10 mouse cellular contexts compared by ENCODE assay signal in genomic region chr3:144558274-144558673, GRCm38 (mm10). TPM values are rescaled to one million over a fixed set of nuclear protein-coding genes. Genes with fewer than 3 reads are reported as not detected.
DNase-seq lines count a peak whose midpoint lies in the region; ATAC-seq and TF ChIP-seq lines count a peak whose summit lies in the region.
"Had no signal": no experiment of that assay in that cellular context is flagged by ENCODE, and none has a peak within 500 bp of the region (broad histone marks: within the 10 kb centered on the region; RNA-seq: fewer than 3 reads in every experiment).

No protein-coding gene starts in this region.

- no peaks in the 10 kb centered on the region for H3K36me3 ChIP-seq in heart, postnatal 0 days (replicated peaks; ENCODE audit: control insufficient read depth, insufficient read depth, low read length)
- no peaks in the 10 kb centered on the region for H3K36me3 ChIP-seq in neural tube, embryonic 11.5 days (ENCODE audit: control insufficient read depth, insufficient read depth, low read length)
- no peaks in the 10 kb centered on the region for H3K36me3 ChIP-seq in forebrain, embryonic 16.5 days (ENCODE audit: control insufficient read depth, insufficient read depth)
- H3K36me3 ChIP-seq: embryonic facial prominence, embryonic 12.5 days; hindbrain, embryonic 15.5 days had no signal

- H3K4me1 ChIP-seq in heart, postnatal 0 days (ENCODE audit: control insufficient read depth, insufficient read depth), result peaks cover 30% of the 10 kb centered on the region
- peaks cover 16% of the 10 kb centered on the region for H3K4me1 ChIP-seq in neural tube, embryonic 11.5 days (ENCODE audit: control insufficient read depth, insufficient read depth, low read length)
- peaks cover 27% of the 10 kb centered on the region for H3K4me1 ChIP-seq in forebrain, embryonic 16.5 days (replicated peaks; ENCODE audit: control insufficient read depth, insufficient read depth, low read length)

- ATAC-seq in heart, postnatal 0 days (ENCODE audit: insufficient read depth, low read depth), result no peak
- no peak for ATAC-seq in neural tube, embryonic 11.5 days (ENCODE audit: insufficient read depth, low FRiP score, low TSS enrichment)
- ATAC-seq in forebrain, embryonic 16.5 days, result peak; percentile 39
- ATAC-seq: lung, postnatal 0 days had no signal

- H3K27me3 ChIP-seq in heart, postnatal 0 days (ENCODE audit: control insufficient read depth, insufficient read depth, low read length), result no peaks in the 10 kb centered on the region
- H3K27me3 ChIP-seq in neural tube, embryonic 11.5 days (ENCODE audit: control insufficient read depth, insufficient read depth, low read length), result no peaks in the 10 kb centered on the region
- H3K27me3 ChIP-seq in forebrain, embryonic 16.5 days (replicated peaks; ENCODE audit: control insufficient read depth, insufficient read depth, low read length), result no peaks in the 10 kb centered on the region
- H3K27me3 ChIP-seq: embryonic facial prominence, embryonic 12.5 days; hindbrain, embryonic 15.5 days had no signal

- intact Hi-C loops in heart, postnatal 14 days (cut with DNase I), result no loop called here

- no peak overlapping the region for H3K4me3 ChIP-seq in heart, postnatal 0 days (ENCODE audit: low read depth, low read length)
- no peak overlapping the region for H3K4me3 ChIP-seq in neural tube, embryonic 11.5 days (ENCODE audit: low read depth, low read length)
- H3K4me3 ChIP-seq in forebrain, embryonic 16.5 days (replicated peaks; ENCODE audit: low read length), result no peak overlapping the region
- H3K4me3 ChIP-seq: embryonic facial prominence, embryonic 12.5 days; hindbrain, embryonic 15.5 days had no signal

- H3K27ac ChIP-seq in heart, postnatal 0 days (ENCODE audit: low read depth), result 0 out of 2 replicates have a peak overlapping the region, but pooled peaks have one; percentile 15
- no peak overlapping the region for H3K27ac ChIP-seq in neural tube, embryonic 11.5 days (ENCODE audit: low read depth, low read length)
- peak overlapping the region; percentile 46 for H3K27ac ChIP-seq in forebrain, embryonic 16.5 days (ENCODE audit: low read length)
- H3K27ac ChIP-seq: embryonic facial prominence, embryonic 12.5 days; hindbrain, embryonic 15.5 days had no signal

- no peak for TF ChIP-seq EP300 in heart, postnatal 0 days (IDR thresholded peaks at IDR 0.05; ENCODE audit: low read depth)

- WGBS in heart, postnatal 0 days, result 53% methylated on average over 5 of the region's 5 CpGs
- 50% methylated on average over 5 of the region's 5 CpGs for WGBS in neural tube, embryonic 11.5 days
- WGBS in forebrain, embryonic 16.5 days, result 33% methylated on average over 5 of the region's 5 CpGs

- no peaks in the 10 kb centered on the region for H3K9me3 ChIP-seq in heart, postnatal 0 days (replicated peaks; ENCODE audit: control insufficient read depth, low read length)
- no peaks in the 10 kb centered on the region for H3K9me3 ChIP-seq in neural tube, embryonic 11.5 days (ENCODE audit: control insufficient read depth, low read length)
- H3K9me3 ChIP-seq in forebrain, embryonic 16.5 days (ENCODE audit: control insufficient read depth, low read length), result no peaks in the 10 kb centered on the region
- H3K9me3 ChIP-seq: embryonic facial prominence, embryonic 12.5 days; hindbrain, embryonic 15.5 days had no signal

- peak overlapping the region; percentile 37 for H3K4me2 ChIP-seq in heart, postnatal 0 days (ENCODE audit: low read depth, low read length)
- no peak overlapping the region for H3K4me2 ChIP-seq in neural tube, embryonic 11.5 days (ENCODE audit: low read depth)
- peak overlapping the region; percentile 27; the same call in 1 of the 2 replicates for H3K4me2 ChIP-seq in forebrain, embryonic 16.5 days (ENCODE audit: low read length)
- H3K4me2 ChIP-seq: embryonic facial prominence, embryonic 12.5 days; hindbrain, embryonic 15.5 days had no signal

- no peak for DNase-seq in heart, postnatal 0 days (ENCODE audit: low spot score)
- DNase-seq in heart, postnatal 14 days, result no peak
- peak; percentile 10 for DNase-seq in neural tube, embryonic 11.5 days (ENCODE audit: low spot score)
- no peak for DNase-seq in neural tube, embryonic 10.5 days (ENCODE audit: extremely low spot score, low spot score)
- DNase-seq in cerebellum, postnatal 36 days, result no peak
- DNase-seq in lung, postnatal 4 days, result no peak

- no peak for TF ChIP-seq CTCF in heart, postnatal 0 days (IDR thresholded peaks at IDR 0.05; ENCODE audit: low read depth)

- no peak overlapping the region for H3K9ac ChIP-seq in heart, postnatal 0 days (replicated peaks; ENCODE audit: low read depth, low read length)
- no peak overlapping the region for H3K9ac ChIP-seq in neural tube, embryonic 11.5 days (ENCODE audit: low read length)
- no peak overlapping the region for H3K9ac ChIP-seq in forebrain, embryonic 16.5 days (replicated peaks; ENCODE audit: low read depth, low read length)
- H3K9ac ChIP-seq: embryonic facial prominence, embryonic 12.5 days; hindbrain, embryonic 15.5 days had no signal

RNA-seq across cellular contexts. Expression of gene Hs2st1, which starts 11.7 kb away (rescaled TPM):
- total RNA-seq in heart, postnatal 0 days (2014; rRNA removed; ENCODE audit: low replicate concordance), result 9.0 and 16.1 TPM in 2 replicates
- polyA plus RNA-seq in heart, postnatal 0 days (2015; fragmentation: Nextera tagmentation; extraction: Ambion mirVana), result 3.3 and 3.5 TPM in 2 replicates
- 10 to 100 TPM; 11.9 to 12.6 TPM for total RNA-seq in heart, postnatal 14 days (2021)
- polyA plus RNA-seq in neural tube, embryonic 11.5 days (2014; fragmentation: Nextera tagmentation; extraction: Ambion mirVana), result 17.0 and 18.1 TPM in 2 replicates
- polyA plus RNA-seq in forebrain, embryonic 16.5 days (2015; fragmentation: Nextera tagmentation; extraction: Ambion mirVana), result 16.3 and 17.7 TPM in 2 replicates

RNA-seq across cellular contexts. Expression of gene Selenof, which starts 11.8 kb away (rescaled TPM):
- 245 and 260 TPM in 2 replicates for total RNA-seq in heart, postnatal 0 days (2014; rRNA removed; ENCODE audit: low replicate concordance)
- 416 and 439 TPM in 2 replicates for polyA plus RNA-seq in heart, postnatal 0 days (2015; fragmentation: Nextera tagmentation; extraction: Ambion mirVana)
- 100 to 1,000 TPM; 169 to 176 TPM for total RNA-seq in heart, postnatal 14 days (2021)
- polyA plus RNA-seq in neural tube, embryonic 11.5 days (2014; fragmentation: Nextera tagmentation; extraction: Ambion mirVana), result 397 and 409 TPM in 2 replicates
- 538 and 568 TPM in 2 replicates for polyA plus RNA-seq in forebrain, embryonic 16.5 days (2015; fragmentation: Nextera tagmentation; extraction: Ambion mirVana)
